Mouse (Mus musculus): ENCODE measurements around the gene Hoxb4. TPM values are rescaled to one million over a fixed set of nuclear protein-coding genes. Genes with fewer than 3 reads are reported as not detected.

The Hoxb4 gene
- polyA plus RNA-seq, 1 experiment from 2014 or later = 1.1 TPM

GRCm38 (mm10) chr11:96289293-96289692 lies 28.8 kb upstream of the Hoxb4 start:
- Histone ChIP-seq H3K9me3 (ENCODE audit: control insufficient read depth, low read length) (no peaks in the 10 kb centered on the region), H3K4me1 (replicated peaks; ENCODE audit: control insufficient read depth, insufficient read depth, low read length) (no peaks in the 10 kb centered on the region), H3K9ac (ENCODE audit: low read depth, low read length) (no peak overlapping the region), H3K4me2 (no peak overlapping the region), H3K27me3 (replicated peaks; ENCODE audit: control insufficient read depth, insufficient read depth, low read length) (peaks cover 100% of the 10 kb centered on the region), H3K36me3 (ENCODE audit: control insufficient read depth, insufficient read depth, low read length) (no peaks in the 10 kb centered on the region), H3K27ac (ENCODE audit: low read depth, low read length) (no peak overlapping the region), H3K4me3 (ENCODE audit: low read depth, low read length) (no peak overlapping the region)
- DNase-seq (ENCODE audit: low spot score) = no peak
- WGBS = 11% methylated on average over 21 of the region's 21 CpGs
- ATAC-seq (replicated peaks; ENCODE audit: low FRiP score) = no peak

GRCm38 (mm10) chr11:96289837-96290236 lies 28.2 kb upstream of the Hoxb4 start:
- H3K9me3 ChIP-seq (ENCODE audit: control insufficient read depth, low read length) = no peaks in the 10 kb centered on the region
- no peak overlapping the region for H3K27ac ChIP-seq (ENCODE audit: low read depth, low read length)
- DNase-seq (ENCODE audit: low spot score) (no peak), ATAC-seq (replicated peaks; ENCODE audit: low FRiP score) (no peak)
- no peaks in the 10 kb centered on the region for H3K36me3 ChIP-seq (ENCODE audit: control insufficient read depth, insufficient read depth, low read length)
- H3K4me1 ChIP-seq (replicated peaks; ENCODE audit: control insufficient read depth, insufficient read depth, low read length) = no peaks in the 10 kb centered on the region
- no peak overlapping the region for H3K4me3 ChIP-seq (ENCODE audit: low read depth, low read length)
- H3K27me3 ChIP-seq (replicated peaks; ENCODE audit: control insufficient read depth, insufficient read depth, low read length) = peaks cover 100% of the 10 kb centered on the region
- no peak overlapping the region for H3K4me2 ChIP-seq
- WGBS = 19% methylated on average over 6 of the region's 6 CpGs
- no peak overlapping the region for H3K9ac ChIP-seq (ENCODE audit: low read depth, low read length)

GRCm38 (mm10) chr11:96290705-96291355 lies 27.2 kb upstream of the Hoxb4 start:
- H3K9me3 ChIP-seq (ENCODE audit: control insufficient read depth, low read length) = no peaks in the 10 kb centered on the region
- no peak overlapping the region for H3K9ac ChIP-seq (ENCODE audit: low read depth, low read length)
- peaks cover 100% of the 10 kb centered on the region for H3K27me3 ChIP-seq (replicated peaks; ENCODE audit: control insufficient read depth, insufficient read depth, low read length)
- no peak for DNase-seq (ENCODE audit: low spot score)
- 16% methylated on average over 17 of the region's 17 CpGs for WGBS
- H3K4me1 ChIP-seq (replicated peaks; ENCODE audit: control insufficient read depth, insufficient read depth, low read length) = 0 out of 2 replicates have a peak, but pooled peaks cover 3% of the 10 kb centered on the region
- no peak for ATAC-seq (replicated peaks; ENCODE audit: low FRiP score)
- no peak overlapping the region for H3K27ac ChIP-seq (ENCODE audit: low read depth, low read length)
- H3K4me3 ChIP-seq (ENCODE audit: low read depth, low read length) = no peak overlapping the region
- no peaks in the 10 kb centered on the region for H3K36me3 ChIP-seq (ENCODE audit: control insufficient read depth, insufficient read depth, low read length)
- H3K4me2 ChIP-seq = no peak overlapping the region

GRCm38 (mm10) chr11:96291681-96292564 lies 26.1 kb upstream of the Hoxb4 start, which contains the start of gene Hoxb6:
Hoxb6 (plus strand) TSS chr11:96292476.
- H3K4me2 ChIP-seq = 0 out of 2 replicates have a peak within 1 kb of the TSS, but pooled peaks have one; percentile 7
- no peak within 1 kb of the TSS for H3K9ac ChIP-seq (ENCODE audit: low read depth, low read length)
- peaks cover 100% of the 10 kb centered on the region for H3K27me3 ChIP-seq (replicated peaks; ENCODE audit: control insufficient read depth, insufficient read depth, low read length)

GRCm38 (mm10) chr11:96292565-96293301 lies 25.3 kb upstream of the Hoxb4 start:
- H3K27me3 ChIP-seq (replicated peaks; ENCODE audit: control insufficient read depth, insufficient read depth, low read length) = peaks cover 100% of the 10 kb centered on the region
- H3K4me1 ChIP-seq (replicated peaks; ENCODE audit: control insufficient read depth, insufficient read depth, low read length) = 0 out of 2 replicates have a peak, but pooled peaks cover 3% of the 10 kb centered on the region
- H3K9ac ChIP-seq (ENCODE audit: low read depth, low read length) = no peak overlapping the region
- ATAC-seq (replicated peaks; ENCODE audit: low FRiP score) = no peak
- H3K4me3 ChIP-seq (ENCODE audit: low read depth, low read length) = no peak overlapping the region
- H3K4me2 ChIP-seq = 0 out of 2 replicates have a peak overlapping the region, but pooled peaks have one; percentile 7
- 1% methylated on average over 12 of the region's 12 CpGs for WGBS
- H3K9me3 ChIP-seq (ENCODE audit: control insufficient read depth, low read length) = no peaks in the 10 kb centered on the region
- no peak overlapping the region for H3K27ac ChIP-seq (ENCODE audit: low read depth, low read length)
- no peaks in the 10 kb centered on the region for H3K36me3 ChIP-seq (ENCODE audit: control insufficient read depth, insufficient read depth, low read length)
- no peak for DNase-seq (ENCODE audit: low spot score)

More at GRCm38 (mm10) chr11:96291681-96292564, 26.1 kb upstream of the Hoxb4 start, which contains the start of gene Hoxb6:
- no peaks in the 10 kb centered on the region for H3K9me3 ChIP-seq (ENCODE audit: control insufficient read depth, low read length)
- no peak within 1 kb of the TSS for H3K27ac ChIP-seq (ENCODE audit: low read depth, low read length)
- no peak for ATAC-seq (replicated peaks; ENCODE audit: low FRiP score)
- 0 out of 2 replicates have a peak, but pooled peaks cover 3% of the 10 kb centered on the region for H3K4me1 ChIP-seq (replicated peaks; ENCODE audit: control insufficient read depth, insufficient read depth, low read length)
- no peaks in the 10 kb centered on the region for H3K36me3 ChIP-seq (ENCODE audit: control insufficient read depth, insufficient read depth, low read length)
- 7% methylated on average over 22 of the region's 22 CpGs for WGBS
- H3K4me3 ChIP-seq (ENCODE audit: low read depth, low read length) = no peak within 1 kb of the TSS
- no peak for DNase-seq (ENCODE audit: low spot score)

- Histone ChIP-seq H3K9ac (ENCODE audit: low read depth, low read length) (no peak overlapping the region), H3K27ac (ENCODE audit: low read depth, low read length) (no peak overlapping the region), H3K27me3 (replicated peaks; ENCODE audit: control insufficient read depth, insufficient read depth, low read length) (peaks cover 100% of the 10 kb centered on the region), H3K4me3 (ENCODE audit: low read depth, low read length) (no peak overlapping the region; the same call in 1 of the 2 replicates), H3K4me1 (replicated peaks; ENCODE audit: control insufficient read depth, insufficient read depth, low read length) (0 out of 2 replicates have a peak, but pooled peaks cover 3% of the 10 kb centered on the region), H3K4me2 (0 out of 2 replicates have a peak overlapping the region, but pooled peaks have one; percentile 7), H3K9me3 (ENCODE audit: control insufficient read depth, low read length) (no peaks in the 10 kb centered on the region), H3K36me3 (ENCODE audit: control insufficient read depth, insufficient read depth, low read length) (no peaks in the 10 kb centered on the region)
- WGBS = 1% methylated on average over 21 of the region's 22 CpGs
- DNase-seq (ENCODE audit: low spot score) (no peak), ATAC-seq (replicated peaks; ENCODE audit: low FRiP score) (no peak)
These were observed 24.7 kb upstream of the Hoxb4 start for GRCm38 (mm10) chr11:96293302-96293921.

GRCm38 (mm10) chr11:96294245-96295091 lies 23.6 kb upstream of the Hoxb4 start:
- H3K9ac ChIP-seq (ENCODE audit: low read depth, low read length) = no peak overlapping the region
- WGBS = under 1% methylated on average over 32 of the region's 32 CpGs
- no peak for ATAC-seq (replicated peaks; ENCODE audit: low FRiP score)
- no peak for DNase-seq (ENCODE audit: low spot score)
- H3K27ac ChIP-seq (ENCODE audit: low read depth, low read length) = no peak overlapping the region
- peak overlapping the region; percentile 23; the same call in 1 of the 2 replicates for H3K4me3 ChIP-seq (ENCODE audit: low read depth, low read length)
- H3K4me1 ChIP-seq (replicated peaks; ENCODE audit: control insufficient read depth, insufficient read depth, low read length) = 0 out of 2 replicates have a peak, but pooled peaks cover 7% of the 10 kb centered on the region
- H3K27me3 ChIP-seq (replicated peaks; ENCODE audit: control insufficient read depth, insufficient read depth, low read length) = peaks cover 100% of the 10 kb centered on the region
- no peaks in the 10 kb centered on the region for H3K9me3 ChIP-seq (ENCODE audit: control insufficient read depth, low read length)
- no peaks in the 10 kb centered on the region for H3K36me3 ChIP-seq (ENCODE audit: control insufficient read depth, insufficient read depth, low read length)
- H3K4me2 ChIP-seq = peak overlapping the region; percentile 39

Data from liver, embryonic 11.5 days (tissue).